Mouse (Mus musculus) spleen, adult 10 weeks (tissue): Measurements from ENCODE around the gene Mrpl21. TPM values are rescaled to one million over a fixed set of nuclear protein-coding genes. Genes with fewer than 3 reads are reported as not detected.

ENCODE experiments used
- polyA plus RNA-seq: library from polyadenylated mRNA; stranded (reverse); fragments of 350-450 nt; fragmentation: Illumina TruSeq; extraction: RNeasy Lipid Tissue Mini Kit (QIAGEN cat#74804); gene quantifications from one replicate; pipeline ENCODE4 v1.2.3, GENCODE M21; 2015; ENCODE audit warnings: low replicate concordance; ENCODE audit not compliant: insufficient read depth

Mrpl21 gene
- 59.0 TPM for polyA plus RNA-seq

GRCm38 (mm10) chr19:3282572-3283467 is at the start of gene Mrpl21, which contains the start of gene Ighmbp2:
TSS of gene Mrpl21 (plus strand) at chr19:3282901.
TSS of gene Ighmbp2 (minus strand) at chr19:3283017.

GRCm38 (mm10) chr19:3322261-3322969 is 39.7 kb downstream of the Mrpl21 start, which contains the start of gene Cpt1a:
TSS of gene Cpt1a (plus strand) at chr19:3322334.

Other genes starting within 250 kb of the Mrpl21 start
- gene Ighmbp2, start 116 bp downstream of the Mrpl21 start, polyA plus RNA-seq, result 3.7 TPM
- 61.2 TPM for gene Cpt1a, start 39.4 kb downstream of the Mrpl21 start, polyA plus RNA-seq
- gene Tesmin, start 106.0 kb downstream of the Mrpl21 start, polyA plus RNA-seq, result 0.47 TPM
- gene Gal, start 131.6 kb downstream of the Mrpl21 start, polyA plus RNA-seq, result not detected